Mouse (Mus musculus) neural tube, embryonic 11.5 days (tissue): ENCODE data around the gene Vps29. TPM values are rescaled to one million over a fixed set of nuclear protein-coding genes. Genes with fewer than 3 reads are reported as not detected.
"Not testable (repeated sequence)": the region's sequence is repeated elsewhere in the genome, so short reads cannot be mapped to it uniquely, and the experiment has no call there.

ENCODE experiments used
- ATAC-seq: fragments of 200-750 bp; cut with Nextera tagmentation; 2 replicates; pipeline ENCODE4 v1.8.0; 2017; ENCODE audit warnings: moderate number of reproducible peaks, mild to moderate bottlenecking, moderate TSS enrichment, moderate library complexity; ENCODE audit not compliant: insufficient read depth, low FRiP score, low TSS enrichment
- DNase-seq: peaks from one replicate; pipeline ENCODE4 v3.0.0-alpha.2; 2015; ENCODE audit warnings: low spot score
- H3K27ac ChIP-seq: fragments of 300-500 bp; sonication (generic); 2 replicates; pipeline ENCODE4 v1.5.1; 2014; ENCODE audit warnings: low read depth, mild to moderate bottlenecking, low read length
- H3K27me3 ChIP-seq: fragments of 300-500 bp; sonication (generic); 2 replicates; pipeline ENCODE4 v1.6.1; 2014; ENCODE audit warnings: mild to moderate bottlenecking, low read length, mixed read lengths; ENCODE audit not compliant: control insufficient read depth, insufficient read depth
- H3K36me3 ChIP-seq: fragments of 300-500 bp; sonication (generic); 2 replicates; pipeline ENCODE4 v1.6.1; 2014; ENCODE audit warnings: mild to moderate bottlenecking, low read length, moderate library complexity, mixed read lengths; ENCODE audit not compliant: control insufficient read depth, insufficient read depth
- H3K4me1 ChIP-seq: fragments of 300-500 bp; sonication (generic); 2 replicates; pipeline ENCODE4 v1.6.1; 2014; ENCODE audit warnings: low read length, mixed read lengths; ENCODE audit not compliant: control insufficient read depth, insufficient read depth
- H3K4me2 ChIP-seq: fragments of 300-500 bp; sonication (generic); 2 replicates; pipeline ENCODE4 v1.6.1; 2014; ENCODE audit warnings: low read depth, mild to moderate bottlenecking, moderate library complexity
- H3K4me3 ChIP-seq: fragments of 300-500 bp; sonication (generic); 2 replicates; pipeline ENCODE4 v1.5.1; 2014; ENCODE audit warnings: low read depth, low read length
- H3K9ac ChIP-seq: fragments of 300-500 bp; sonication (generic); 2 replicates; pipeline ENCODE4 v1.6.1; 2014; ENCODE audit warnings: mild to moderate bottlenecking, low read length
- H3K9me3 ChIP-seq: fragments of 300-500 bp; sonication (generic); 2 replicates; pipeline ENCODE4 v1.6.1; 2016; ENCODE audit warnings: low read length; ENCODE audit not compliant: control insufficient read depth
- WGBS: fragments of 180-500 bp; shearing (Covaris S2); extraction: QIAGEN DNeasy Blood & Tissue Kit; methylation state at CpG from one replicate; pipeline ENCODE4 v1.1.7; 2014; 5-methylcytosine and 5-hydroxymethylcytosine counted together
- polyA plus RNA-seq: library from polyadenylated mRNA; unstranded; fragments of >200 nt; fragmentation: Nextera tagmentation; extraction: Ambion mirVana; gene quantifications from 2 replicates; pipeline ENCODE4 v1.2.1, GENCODE M21; 2014

Vps29 gene
- polyA plus RNA-seq, 1 experiment from 2014 or later: 219 TPM

- H3K27ac ChIP-seq: no peak overlapping the region
- H3K4me3 ChIP-seq: no peak overlapping the region
- no peaks in the 10 kb centered on the region for H3K9me3 ChIP-seq
- no peaks in the 10 kb centered on the region; the same call in 1 of the 2 replicates for H3K36me3 ChIP-seq
- H3K4me2 ChIP-seq: no peak overlapping the region
- WGBS: 79% methylated on average over 20 of the region's 20 CpGs
- ATAC-seq: no peak
- H3K27me3 ChIP-seq: no peaks in the 10 kb centered on the region
- no peak overlapping the region for H3K9ac ChIP-seq
- no peaks in the 10 kb centered on the region for H3K4me1 ChIP-seq
- DNase-seq: no peak
Measured at GRCm38 (mm10) chr5:122314966-122315667, 39.1 kb upstream of the Vps29 start.

- Histone ChIP-seq H3K4me2 (no peak overlapping the region), H3K4me1 (no peaks in the 10 kb centered on the region), H3K27ac (no peak overlapping the region), H3K36me3 (no peaks in the 10 kb centered on the region; the same call in 1 of the 2 replicates), H3K9ac (no peak overlapping the region), H3K4me3 (no peak overlapping the region), H3K9me3 (no peaks in the 10 kb centered on the region), H3K27me3 (no peaks in the 10 kb centered on the region)
- DNase-seq (no peak), ATAC-seq (no peak)
- WGBS: 78% methylated on average over 11 of the region's 11 CpGs
Measured at GRCm38 (mm10) chr5:122317329-122318045, 36.7 kb upstream of the Vps29 start.

GRCm38 (mm10) chr5:122318100-122318499 lies 36.1 kb upstream of the Vps29 start:
- H3K9ac ChIP-seq: no peak overlapping the region
- DNase-seq: no peak
- no peaks in the 10 kb centered on the region for H3K9me3 ChIP-seq
- H3K4me1 ChIP-seq: no peaks in the 10 kb centered on the region
- WGBS: 70% methylated on average over 3 of the region's 3 CpGs
- H3K27ac ChIP-seq: no peak overlapping the region
- H3K4me3 ChIP-seq: no peak overlapping the region
- ATAC-seq: no peak
- H3K27me3 ChIP-seq: no peaks in the 10 kb centered on the region
- H3K4me2 ChIP-seq: no peak overlapping the region
- no peaks in the 10 kb centered on the region; the same call in 1 of the 2 replicates for H3K36me3 ChIP-seq

GRCm38 (mm10) chr5:122318976-122319375 lies 35.2 kb upstream of the Vps29 start:
- H3K36me3 ChIP-seq, DNase-seq, H3K9me3 ChIP-seq, H3K4me2 ChIP-seq, H3K27me3 ChIP-seq, H3K4me1 ChIP-seq, H3K27ac ChIP-seq, ATAC-seq, H3K9ac ChIP-seq, H3K4me3 ChIP-seq: not testable (repeated sequence)
- 88% methylated on average over 3 of the region's 3 CpGs for WGBS

- H3K36me3 ChIP-seq: no peaks in the 10 kb centered on the region; the same call in 1 of the 2 replicates
- ATAC-seq (no peak), DNase-seq (no peak)
- H3K27me3 ChIP-seq: no peaks in the 10 kb centered on the region
- no peak overlapping the region for H3K4me2 ChIP-seq
- WGBS: 80% methylated on average over 14 of the region's 14 CpGs
- no peak overlapping the region for H3K4me3 ChIP-seq
- no peaks in the 10 kb centered on the region for H3K9me3 ChIP-seq
- H3K9ac ChIP-seq: no peak overlapping the region
- no peaks in the 10 kb centered on the region for H3K4me1 ChIP-seq
- no peak overlapping the region for H3K27ac ChIP-seq
Measured at GRCm38 (mm10) chr5:122319474-122320204, 34.5 kb upstream of the Vps29 start.

- H3K4me2 ChIP-seq: no peak overlapping the region
- WGBS: 78% methylated on average over 12 of the region's 12 CpGs
- H3K36me3 ChIP-seq: no peaks in the 10 kb centered on the region; the same call in 1 of the 2 replicates
- no peaks in the 10 kb centered on the region for H3K27me3 ChIP-seq
- H3K4me1 ChIP-seq: no peaks in the 10 kb centered on the region
- ATAC-seq: no peak
- H3K9me3 ChIP-seq: no peaks in the 10 kb centered on the region
- no peak overlapping the region for H3K27ac ChIP-seq
- no peak for DNase-seq
- no peak overlapping the region for H3K9ac ChIP-seq
- H3K4me3 ChIP-seq: no peak overlapping the region
Measured at GRCm38 (mm10) chr5:122320205-122320781, 33.9 kb upstream of the Vps29 start.

- 75% methylated on average over 8 of the region's 8 CpGs for WGBS
- no peaks in the 10 kb centered on the region; the same call in 1 of the 2 replicates for H3K36me3 ChIP-seq
- no peak overlapping the region for H3K9ac ChIP-seq
- no peak overlapping the region for H3K27ac ChIP-seq
- no peaks in the 10 kb centered on the region for H3K9me3 ChIP-seq
- ATAC-seq: no peak
- H3K4me1 ChIP-seq: no peaks in the 10 kb centered on the region
- H3K4me2 ChIP-seq: no peak overlapping the region
- H3K4me3 ChIP-seq: no peak overlapping the region
- no peak for DNase-seq
- no peaks in the 10 kb centered on the region for H3K27me3 ChIP-seq
Measured at GRCm38 (mm10) chr5:122323523-122323922, 30.6 kb upstream of the Vps29 start.

GRCm38 (mm10) chr5:122324608-122325431 lies 29.3 kb upstream of the Vps29 start:
- H3K4me3 ChIP-seq: no peak overlapping the region
- H3K27me3 ChIP-seq: no peaks in the 10 kb centered on the region
- no peaks in the 10 kb centered on the region; the same call in 1 of the 2 replicates for H3K36me3 ChIP-seq
- no peak overlapping the region for H3K4me2 ChIP-seq
- WGBS: 89% methylated on average over 23 of the region's 23 CpGs
- H3K9ac ChIP-seq: no peak overlapping the region
- no peaks in the 10 kb centered on the region for H3K4me1 ChIP-seq
- H3K27ac ChIP-seq: no peak overlapping the region
- H3K9me3 ChIP-seq: no peaks in the 10 kb centered on the region
- DNase-seq (no peak), ATAC-seq (no peak)
